Mouse (Mus musculus): ENCODE results near the gene N4bp3.

GRCm38 (mm10) chr11:51635127-51635524, 15.5 kb downstream of the N4bp3 start:
- TF ChIP-seq FLI1 (IDR thresholded peaks at IDR 0.05; ENCODE audit: low read length): no peak
- no peak for TF ChIP-seq GATA1 (IDR thresholded peaks at IDR 0.05; ENCODE audit: borderline replicate concordance, low read length)

Measured in megakaryocyte, embryonic 14.5 days (primary cell).